Mouse (Mus musculus): Measurements from ENCODE around the gene Myl6. TPM values are rescaled to one million over a fixed set of nuclear protein-coding genes. Genes with fewer than 3 reads are reported as not detected.
A peak's percentile ranks its signal among the peaks of the same experiment; 100 is the strongest.

Myl6 gene
- total RNA-seq (2021), result 100 to 1,000 TPM; 294 to 314 TPM

DNA sequence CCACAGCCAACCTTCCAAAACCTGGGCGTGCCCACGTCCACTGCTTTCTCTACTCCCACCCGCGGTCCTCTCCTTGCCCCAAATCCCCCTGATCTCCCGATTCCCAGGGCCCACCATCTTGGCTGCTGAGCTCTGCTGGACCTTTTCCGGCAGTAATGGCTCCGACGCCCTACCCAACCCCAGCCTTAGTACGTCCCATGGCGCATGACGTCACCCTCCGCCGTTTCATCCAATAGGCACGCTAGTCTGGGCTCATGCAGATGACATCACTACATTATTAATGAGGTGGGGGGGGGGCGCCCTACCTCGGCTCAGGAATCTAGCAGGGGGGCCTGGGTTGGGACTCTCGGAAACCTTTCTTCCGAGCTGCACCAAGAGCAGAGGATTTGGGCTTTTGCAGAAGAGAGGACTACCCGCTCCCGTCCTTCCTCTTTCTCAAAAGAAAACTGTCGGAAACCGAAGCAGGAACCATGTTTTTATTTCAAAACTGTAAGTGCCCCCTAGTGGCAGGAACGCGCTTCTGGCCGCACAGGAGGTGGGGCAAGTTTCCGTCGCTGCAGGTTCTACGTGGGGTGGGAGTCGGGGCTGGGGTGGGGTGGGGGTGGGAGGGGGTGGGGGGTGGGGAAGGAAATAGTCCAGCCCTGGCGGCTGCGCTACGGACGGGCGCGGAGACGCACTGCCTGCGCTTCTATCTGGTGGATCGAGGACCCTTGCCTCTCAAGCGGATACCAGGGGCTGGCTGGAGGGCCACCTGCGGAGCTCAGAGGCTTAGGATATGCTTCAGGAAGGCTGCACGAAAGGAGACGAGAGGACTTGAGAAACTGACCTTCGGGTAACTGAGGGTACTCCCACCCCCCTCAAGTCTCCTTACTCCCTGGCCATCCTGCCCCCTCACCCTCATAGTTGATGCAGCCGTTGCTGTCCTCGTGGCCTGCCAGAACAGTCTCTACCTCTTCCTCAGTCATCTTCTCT lies at the start of gene Myl6:
Myl6 (minus strand) TSS at position 451 of the 972 bp plus-strand sequence.
- DNase-seq (ENCODE audit: low spot score), result peak; percentile 97
- intact Hi-C loops (cut with DNase I), result loop anchor here (2.0 to 5.0 kb wide), 2 partner anchors 33 kb away; partner anchors contain the start of gene Esyt1

DNA sequence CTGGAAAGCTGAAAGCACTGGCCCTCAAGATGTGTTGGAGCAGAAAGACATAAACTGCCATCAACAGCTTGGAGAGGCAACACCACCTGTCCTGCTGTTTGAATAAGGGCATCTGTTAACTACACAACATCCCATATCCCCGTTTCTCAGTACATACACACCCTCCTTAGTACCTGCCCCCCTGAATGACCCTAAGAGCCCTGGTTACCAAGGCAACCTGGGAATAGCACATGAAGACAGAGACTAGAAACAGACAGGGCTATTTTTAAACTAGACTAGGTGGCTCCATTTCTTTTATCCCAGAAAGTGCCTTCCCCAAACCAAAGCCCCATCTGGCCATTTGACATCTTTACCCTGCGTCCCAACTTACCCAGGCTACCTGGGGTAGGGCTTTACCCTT lies 49.2 kb upstream of the Myl6 start:
- no peak for DNase-seq (ENCODE audit: low spot score)
- intact Hi-C loops (cut with DNase I), result loop anchor here (5.0 kb wide), 1 partner anchor 36 kb away; no protein-coding TSS in a partner anchor

DNA sequence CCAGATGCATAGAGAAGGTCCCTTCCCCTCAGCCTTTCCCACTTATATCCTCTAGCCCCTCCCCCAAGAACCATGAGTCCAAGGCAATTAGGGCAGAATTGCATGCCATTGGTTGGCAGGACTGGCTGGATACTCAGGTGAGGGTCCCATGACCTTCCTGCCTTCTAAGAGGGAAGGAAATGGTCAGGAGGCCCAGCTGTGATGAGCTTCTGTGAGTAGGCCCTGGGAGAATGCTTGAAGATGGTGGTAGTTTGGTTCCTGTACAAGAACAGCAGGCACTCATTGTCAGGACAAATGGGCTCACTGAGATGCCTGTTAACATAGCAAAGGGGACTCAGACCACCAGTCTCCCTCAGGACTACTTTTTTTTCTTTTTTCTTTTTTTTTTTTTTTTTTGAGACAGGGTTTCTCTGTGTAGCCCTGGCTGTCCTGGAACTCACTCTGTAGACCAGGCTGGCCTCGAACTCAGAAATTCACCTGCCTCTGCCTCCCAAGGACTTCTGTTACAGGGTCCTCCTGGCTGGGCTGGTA lies 44.5 kb upstream of the Myl6 start:
- intact Hi-C loops (cut with DNase I), result no loop called here
- no peak for DNase-seq (ENCODE audit: low spot score)

DNA sequence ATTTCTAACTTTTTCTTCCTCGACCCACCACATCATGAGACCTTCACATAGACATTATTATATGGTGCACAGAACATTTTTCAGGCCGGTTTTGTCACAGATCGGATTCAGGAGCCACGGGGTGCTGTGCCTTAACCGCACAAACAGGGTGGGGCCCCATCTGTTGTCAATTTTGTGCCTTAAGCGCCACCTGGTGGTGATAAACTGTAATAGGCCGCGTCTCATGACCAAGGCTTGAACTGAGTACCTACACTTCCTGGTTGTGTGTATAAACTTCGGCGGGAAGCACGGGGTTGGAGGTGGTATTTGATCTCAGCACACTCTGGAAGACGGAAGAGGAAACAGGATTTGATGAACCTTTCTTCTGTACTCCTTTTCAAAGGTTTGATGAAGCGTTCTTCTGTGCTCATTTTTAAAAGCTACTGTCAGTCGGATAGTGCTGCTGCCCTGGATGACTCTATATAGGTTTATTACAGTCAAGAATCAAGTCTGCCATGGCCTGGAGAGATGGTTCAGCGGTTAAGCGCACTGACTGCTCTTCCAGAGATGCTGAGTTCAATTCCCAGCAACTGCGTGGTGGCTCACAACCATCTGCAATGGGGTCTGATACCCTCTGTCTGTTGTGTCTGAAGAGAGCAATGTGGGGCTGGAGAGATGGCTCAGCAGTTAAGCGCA lies 42.5 kb upstream of the Myl6 start:
- peak; percentile 83 for DNase-seq (ENCODE audit: low spot score)
- intact Hi-C loops (cut with DNase I), result loop anchor here (2.0 kb wide), 1 partner anchor 78 kb away; the partner anchor contains the start of gene Smarcc2

DNA sequence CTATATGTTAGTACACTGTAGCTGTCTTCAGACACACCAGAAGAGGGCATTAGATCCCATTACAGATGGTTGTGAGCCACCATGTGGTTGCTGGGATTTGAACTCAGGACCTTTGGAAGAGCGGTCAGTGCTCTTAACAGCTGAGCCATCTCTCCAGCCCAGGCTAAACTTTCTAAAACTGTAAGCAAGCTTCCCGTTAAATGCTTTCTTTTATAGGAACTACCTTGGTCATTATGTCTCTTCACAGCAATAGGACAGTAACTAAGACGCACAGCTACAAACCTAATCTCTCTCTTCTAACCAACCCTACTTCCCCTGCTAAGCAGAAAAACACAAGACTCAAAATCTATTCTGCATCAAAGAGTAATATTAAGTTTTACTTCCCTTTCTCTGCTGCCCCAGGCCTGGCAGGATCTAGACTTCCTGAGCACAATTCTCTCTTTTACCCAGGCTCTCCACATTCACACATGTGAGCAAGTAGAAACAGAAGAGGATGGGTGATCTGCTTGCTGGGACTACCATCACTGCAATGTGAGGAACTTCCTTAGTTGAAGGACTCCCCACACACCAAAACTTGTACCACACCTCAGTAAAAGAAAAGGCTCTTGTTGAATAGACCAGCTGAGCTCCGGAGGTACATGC lies 41.8 kb upstream of the Myl6 start:
- DNase-seq (ENCODE audit: low spot score), result no peak
- intact Hi-C loops (cut with DNase I), result loop anchor here (2.0 kb wide), 2 partner anchors 17 to 77 kb away; partner anchors contain the start of gene Smarcc2

DNA sequence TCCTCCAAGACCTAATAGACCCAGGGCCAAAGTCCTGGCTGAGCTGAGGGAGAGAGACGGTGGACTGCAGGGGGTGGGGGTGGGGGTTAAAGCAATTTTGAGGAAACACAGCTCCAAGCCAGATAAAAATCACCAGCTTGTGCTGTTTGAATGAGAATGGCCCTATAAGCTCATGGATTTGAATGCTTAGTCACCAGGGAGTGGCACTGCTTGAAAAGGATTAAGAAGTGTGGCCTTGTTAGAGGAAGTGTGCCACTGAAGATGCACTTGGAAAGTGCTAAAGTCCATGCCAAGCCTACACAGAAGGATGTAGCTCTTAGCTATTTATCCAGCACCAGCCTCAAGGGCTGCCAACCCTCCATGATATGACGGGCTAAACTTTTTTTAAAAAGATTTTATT lies 41.3 kb upstream of the Myl6 start:
- intact Hi-C loops (cut with DNase I), result loop anchor here (2.0 kb wide), 1 partner anchor 16 kb away; no protein-coding TSS in a partner anchor
- no peak for DNase-seq (ENCODE audit: low spot score)

DNA sequence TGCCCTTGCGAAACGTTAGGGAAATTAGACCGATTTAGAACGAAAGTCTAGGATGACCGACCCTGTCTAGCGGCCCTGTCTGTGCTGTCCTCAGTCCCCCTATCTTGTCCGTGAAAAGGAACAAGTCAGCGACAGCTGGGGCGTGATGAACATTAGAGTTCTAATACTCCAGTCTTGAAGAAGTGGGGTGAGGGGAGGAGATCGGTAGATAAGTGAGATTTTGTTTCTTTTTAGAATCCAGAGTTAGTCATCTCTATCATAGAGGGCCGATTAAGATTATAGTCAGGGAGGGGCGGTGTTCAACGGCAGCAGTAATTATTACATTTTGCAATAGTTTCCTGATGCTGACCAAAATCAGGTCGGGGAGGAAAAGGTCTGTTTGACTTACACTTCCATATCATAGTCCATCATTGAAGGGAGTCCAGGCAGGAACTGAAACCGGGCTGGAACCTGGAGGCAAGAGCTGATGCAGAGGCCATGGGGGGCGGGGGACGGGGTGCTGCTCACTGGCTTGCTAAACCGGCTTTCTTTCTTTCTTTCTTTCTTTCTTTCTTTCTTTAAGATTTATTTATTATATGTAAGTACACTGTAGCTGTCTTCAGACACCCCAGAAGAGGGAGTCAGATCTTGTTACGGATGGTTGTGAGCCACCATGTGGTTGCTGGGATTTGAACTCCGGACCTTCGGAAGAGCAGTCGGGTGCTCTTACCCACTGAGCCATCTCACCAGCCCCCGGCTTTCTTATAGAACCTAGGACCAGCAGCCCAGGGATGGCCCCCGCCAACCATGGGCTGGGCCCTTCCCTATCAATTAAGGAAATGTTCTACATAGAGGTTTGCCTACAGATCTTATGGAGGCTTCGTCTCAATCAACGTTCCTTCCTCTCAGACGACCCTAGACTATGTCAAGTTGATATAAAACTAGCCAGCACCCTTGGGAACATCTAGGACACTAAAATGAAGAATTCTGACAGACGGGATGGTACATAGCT lies 32.7 kb upstream of the Myl6 start:
- DNase-seq (ENCODE audit: low spot score), result no peak
- intact Hi-C loops (cut with DNase I), result loop anchor here (5.0 kb wide), 2 partner anchors 34 to 64 kb away; partner anchors contain the start of gene Myl6

DNA sequence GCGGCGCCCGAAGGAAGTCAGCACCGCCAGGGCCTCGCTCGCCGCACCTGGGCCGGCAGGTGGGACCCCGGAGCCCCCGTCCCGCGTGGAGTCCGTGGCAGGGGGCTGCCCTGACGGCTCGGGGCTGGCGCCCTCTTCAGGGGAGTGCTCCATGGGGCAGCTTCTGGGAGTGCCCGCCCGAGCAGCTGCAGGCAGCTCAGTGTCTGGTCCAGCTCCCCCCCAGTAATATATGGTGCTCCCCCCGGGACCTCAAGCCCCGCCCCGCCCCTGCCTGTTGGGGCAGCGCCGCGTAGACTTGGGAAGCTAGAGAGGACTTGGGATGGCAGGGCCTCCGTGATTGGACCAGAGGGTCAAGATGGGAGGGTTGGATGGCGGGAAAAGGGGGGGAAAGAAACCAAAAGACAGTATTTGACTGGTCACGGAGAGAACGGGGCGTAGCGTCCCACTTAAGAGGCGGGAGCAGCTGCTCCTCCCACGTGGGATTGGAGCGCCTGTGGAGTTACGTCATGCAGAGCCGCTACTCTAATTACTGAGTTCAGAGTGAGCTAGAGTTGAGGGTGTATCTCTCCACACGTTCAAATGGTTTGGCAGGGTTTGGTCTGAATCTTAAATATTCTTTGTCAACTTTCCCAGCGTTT lies 31.8 kb upstream of the Myl6 start, which contains the start of gene Esyt1:
Esyt1 (minus strand) TSS at position 201 of the 638 bp plus-strand sequence.
- DNase-seq (ENCODE audit: low spot score), result peak; percentile 95

DNA sequence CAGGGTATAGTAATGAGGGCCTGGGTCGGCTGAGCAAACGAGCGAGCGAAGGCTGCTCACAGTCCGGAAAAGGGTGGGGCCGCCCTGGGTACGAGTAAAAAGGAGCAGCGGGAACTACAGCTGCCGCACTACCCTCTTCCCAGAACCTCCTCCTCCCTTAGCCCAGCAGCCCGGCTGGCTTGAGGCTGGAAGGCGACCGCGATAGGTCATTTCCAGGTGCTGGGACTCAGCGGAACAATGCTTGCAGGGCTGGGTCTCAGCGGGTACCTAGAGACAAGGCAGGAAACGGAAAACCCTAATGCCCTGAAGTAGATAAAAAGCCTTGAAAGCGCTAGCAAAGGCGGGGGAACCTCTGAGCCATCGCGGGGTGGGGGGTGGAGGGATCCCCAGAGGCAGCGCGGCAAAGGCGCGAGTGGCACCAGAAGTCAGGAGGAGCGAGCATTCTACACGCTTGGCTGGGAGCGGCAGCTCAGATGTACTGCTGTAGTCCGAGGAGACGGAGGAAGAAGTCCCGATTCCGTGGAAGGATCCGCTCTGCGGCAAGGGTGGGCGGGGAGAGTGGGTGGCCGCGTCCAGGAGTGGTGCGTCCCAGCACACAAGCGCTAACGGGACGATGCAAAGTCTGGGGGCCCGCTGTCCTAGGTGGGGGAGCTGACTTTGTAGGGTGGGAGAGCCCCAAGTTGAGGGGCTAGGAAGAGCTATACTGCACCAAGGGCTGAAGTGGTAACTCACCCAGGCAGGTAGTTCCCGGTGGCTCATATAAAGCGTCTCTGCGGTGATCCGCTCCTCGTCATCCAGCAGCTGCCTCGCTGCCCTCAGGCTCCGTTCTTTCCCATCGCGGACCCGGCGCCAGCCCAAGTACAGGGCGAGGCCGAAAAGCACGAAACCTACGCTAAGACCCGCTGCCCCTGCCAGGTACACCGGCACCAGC lies 31.1 kb upstream of the Myl6 start:
- no peak for DNase-seq (ENCODE audit: low spot score)
- intact Hi-C loops (cut with DNase I), result loop anchor here (5.0 kb wide), 2 partner anchors 33 to 63 kb away; partner anchors contain the start of gene Myl6

More for the DNA sequence above, 31.8 kb upstream of the Myl6 start, which contains the start of gene Esyt1:
- intact Hi-C loops (cut with DNase I), result loop anchor here (5.0 kb wide), 2 partner anchors 33 to 63 kb away; partner anchors contain the start of gene Myl6

DNA sequence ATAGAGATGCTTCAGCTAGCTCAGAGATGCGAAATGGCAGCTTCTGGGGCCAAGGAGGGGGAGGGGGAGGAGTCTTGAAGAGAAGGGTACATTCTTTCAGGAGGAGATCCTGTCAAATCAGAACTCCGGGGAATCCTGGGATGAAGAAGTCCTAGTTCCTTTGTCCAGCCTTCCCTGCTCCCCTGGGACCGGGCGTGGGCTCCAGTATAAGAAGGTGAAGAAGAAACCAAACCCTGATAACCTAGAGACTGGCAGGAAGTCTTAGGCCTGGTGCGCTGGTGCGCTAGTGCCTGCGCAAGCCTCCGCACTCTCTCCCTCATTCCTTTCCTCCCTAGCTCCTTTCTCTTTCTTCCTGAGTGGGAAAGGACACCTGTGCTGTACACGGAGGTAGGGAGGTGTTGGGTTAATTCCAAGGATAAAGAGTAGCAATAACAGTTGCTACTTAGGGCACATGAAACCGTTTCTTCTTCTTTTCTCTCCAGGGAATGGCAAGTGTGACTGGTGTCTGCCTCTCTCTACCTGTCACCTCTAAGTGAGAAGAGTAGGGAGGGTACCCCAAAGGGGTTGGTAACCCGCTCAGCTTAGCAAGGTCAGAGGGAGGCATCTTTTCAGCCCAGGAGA lies 30.3 kb upstream of the Myl6 start:
- no peak for DNase-seq (ENCODE audit: low spot score)
- intact Hi-C loops (cut with DNase I), result no loop called here

DNA sequence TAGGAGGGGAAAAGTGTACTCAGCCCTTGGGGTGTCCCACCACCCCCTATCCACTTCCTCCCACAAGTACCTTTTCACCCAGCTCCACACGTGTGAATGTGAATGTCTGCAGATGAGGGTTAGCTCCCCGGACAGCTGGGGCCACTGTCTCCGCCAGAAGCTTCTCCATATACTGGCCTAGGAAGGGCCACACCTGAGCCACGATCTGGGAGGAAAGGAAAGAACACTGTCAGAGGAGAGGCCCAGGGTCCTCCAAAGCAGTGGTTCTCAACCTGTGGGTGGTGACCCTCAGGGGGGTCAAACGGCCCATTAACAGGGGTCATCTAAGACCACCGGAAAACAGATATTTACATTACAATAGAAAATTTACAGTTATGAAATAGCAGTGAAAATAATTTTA lies 28.4 kb upstream of the Myl6 start:
- DNase-seq (ENCODE audit: low spot score), result no peak
- intact Hi-C loops (cut with DNase I), result no loop called here

DNA sequence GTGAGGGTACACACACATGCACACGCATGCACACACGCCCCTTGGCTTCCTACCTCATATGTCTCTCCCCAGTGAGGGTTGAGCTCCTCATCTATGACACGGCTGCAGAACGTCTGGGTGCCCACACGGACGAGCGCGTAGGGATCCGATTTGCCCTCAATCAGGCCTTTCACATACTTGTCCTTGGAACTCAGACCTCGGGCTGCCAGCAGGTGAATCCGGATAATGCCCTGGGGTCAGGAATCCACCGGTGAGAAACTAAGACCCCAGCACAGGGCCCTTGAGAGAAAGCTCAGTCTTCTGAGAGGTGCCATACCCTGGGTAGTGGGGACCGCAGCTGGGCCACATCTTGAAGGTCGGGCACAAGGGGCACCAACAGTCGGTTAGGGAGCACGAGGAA lies 26.6 kb upstream of the Myl6 start:
- intact Hi-C loops (cut with DNase I), result no loop called here
- no peak for DNase-seq (ENCODE audit: low spot score)

DNA sequence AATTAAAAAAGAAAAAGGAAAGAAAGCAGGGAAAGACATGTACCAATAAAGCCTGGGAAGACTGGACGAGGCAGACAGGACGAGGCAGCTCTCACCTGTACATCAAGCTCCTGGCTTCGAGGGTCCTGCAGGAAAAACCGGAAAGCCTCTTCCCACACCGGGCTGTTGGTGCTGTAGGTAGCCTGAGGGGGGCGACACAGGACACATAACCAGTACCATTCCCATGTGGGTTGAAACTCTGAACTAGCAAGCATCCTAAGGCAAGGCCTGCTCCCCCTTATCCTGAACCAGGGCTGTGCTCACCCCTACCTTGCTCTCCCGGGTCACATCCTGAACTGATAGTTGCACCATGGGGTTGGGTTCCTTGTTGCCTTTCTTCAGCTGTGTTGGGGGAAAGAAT lies 24.9 kb upstream of the Myl6 start:
- no peak for DNase-seq (ENCODE audit: low spot score)
- intact Hi-C loops (cut with DNase I), result loop anchor here (2.0 kb wide), 1 partner anchor 16 kb away; no protein-coding TSS in a partner anchor

DNA sequence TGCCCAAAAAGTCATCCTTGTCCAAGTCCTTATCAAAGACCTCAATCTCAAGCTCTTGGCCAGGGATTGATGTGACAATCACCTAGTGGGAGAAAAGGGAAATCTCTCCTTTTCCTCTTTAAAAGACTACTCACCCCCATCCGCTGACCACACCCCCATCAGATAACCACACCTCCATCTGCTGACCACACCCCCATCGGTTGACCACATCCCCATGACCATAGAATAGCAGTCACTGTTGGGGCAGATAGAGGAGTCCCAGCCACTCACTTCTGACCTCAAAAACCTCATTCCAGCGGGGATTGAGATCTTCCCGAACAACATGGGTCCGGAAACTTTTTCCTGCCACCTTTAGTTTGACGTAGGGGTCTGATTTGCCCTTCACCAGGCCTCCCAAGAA lies 22.7 kb upstream of the Myl6 start:
- DNase-seq (ENCODE audit: low spot score), result no peak
- intact Hi-C loops (cut with DNase I), result no loop called here

DNA sequence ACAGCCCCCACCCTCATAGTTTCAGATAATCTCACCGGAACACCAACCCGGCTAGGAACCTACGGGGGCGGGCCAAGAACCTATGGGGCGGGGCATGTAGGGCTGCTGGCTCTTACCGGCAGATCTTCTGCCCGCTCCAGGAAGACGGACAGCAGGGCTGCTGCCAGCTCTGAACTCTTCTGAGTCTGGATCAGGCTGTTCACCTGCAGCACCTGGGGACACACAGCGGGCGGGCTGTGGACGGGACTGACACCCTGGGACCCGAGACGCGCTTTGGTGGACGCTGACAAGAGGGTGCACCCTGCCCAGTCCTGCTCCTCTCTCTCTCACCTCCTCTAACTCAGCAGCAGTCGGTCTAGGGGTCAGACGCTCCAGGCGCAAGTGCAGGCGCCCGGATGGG lies 22.1 kb upstream of the Myl6 start:
- no peak for DNase-seq (ENCODE audit: low spot score)
- intact Hi-C loops (cut with DNase I), result no loop called here

DNA sequence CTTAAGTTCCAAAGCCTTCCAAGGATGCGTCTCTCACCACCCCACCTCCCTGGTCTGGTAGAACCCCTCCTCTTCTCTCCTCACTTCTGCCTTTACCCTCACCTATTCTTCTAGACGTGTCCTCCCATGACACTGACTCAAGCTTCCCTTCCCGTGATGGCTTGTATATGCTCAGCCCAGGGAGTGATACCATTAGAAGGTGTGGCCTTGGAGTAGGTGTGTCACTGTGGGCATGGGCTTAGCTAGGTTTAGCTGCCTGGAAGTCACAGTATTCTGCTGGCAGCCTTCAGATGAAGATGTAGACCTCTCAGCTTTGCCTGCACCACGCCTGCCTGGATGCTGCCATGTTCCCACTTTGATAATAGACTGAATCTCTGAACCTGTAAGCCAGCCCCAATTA lies 21.1 kb upstream of the Myl6 start:
- no peak for DNase-seq (ENCODE audit: low spot score)
- intact Hi-C loops (cut with DNase I), result no loop called here

Measured in heart, postnatal 25 days (tissue).